Mouse (Mus musculus): ENCODE measurements around the gene Nmnat2.

Gene Nmnat2

DNA sequence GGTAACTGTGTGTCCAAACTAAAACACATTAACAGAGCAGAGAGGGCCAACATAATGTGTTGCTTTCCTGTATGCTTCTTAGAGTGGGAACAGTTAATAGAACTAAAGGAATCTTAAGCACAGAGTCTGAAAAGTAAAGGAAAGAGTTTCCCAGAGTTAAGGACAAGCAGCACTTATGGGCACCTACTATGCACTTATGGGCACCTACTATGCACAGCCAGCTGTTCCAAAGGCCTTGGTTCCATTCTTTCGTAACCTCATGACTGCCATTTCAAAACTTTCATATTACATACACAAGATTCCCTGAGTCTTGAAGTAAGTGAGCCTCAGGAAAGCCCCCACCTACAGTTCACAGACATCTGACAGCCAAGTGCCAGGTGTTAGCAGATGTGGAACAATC is 64.3 kb downstream of the Nmnat2 start:
- no peak for DNase-seq (ENCODE audit: low read depth, low spot score)

DNA sequence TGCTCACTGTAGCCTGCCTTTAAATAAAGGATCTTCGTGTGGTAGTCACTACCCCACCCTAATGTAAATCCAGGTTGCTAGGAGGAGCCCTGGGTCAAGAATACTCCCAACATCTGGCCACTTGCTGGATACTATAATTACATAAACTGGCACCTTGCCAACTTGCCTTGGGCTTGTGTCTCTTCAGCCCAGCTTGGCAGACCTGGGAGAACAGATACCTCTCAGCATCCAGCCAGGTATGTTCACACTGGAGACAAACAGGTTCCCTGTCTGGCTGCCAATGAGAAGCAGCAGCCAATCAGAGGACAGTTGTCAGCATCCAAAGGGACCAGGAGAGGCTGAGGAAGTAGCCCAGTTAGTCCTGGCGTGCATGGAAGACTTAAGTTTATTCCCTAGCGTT is 64.8 kb downstream of the Nmnat2 start:
- DNase-seq (ENCODE audit: low read depth, low spot score): no peak

DNA sequence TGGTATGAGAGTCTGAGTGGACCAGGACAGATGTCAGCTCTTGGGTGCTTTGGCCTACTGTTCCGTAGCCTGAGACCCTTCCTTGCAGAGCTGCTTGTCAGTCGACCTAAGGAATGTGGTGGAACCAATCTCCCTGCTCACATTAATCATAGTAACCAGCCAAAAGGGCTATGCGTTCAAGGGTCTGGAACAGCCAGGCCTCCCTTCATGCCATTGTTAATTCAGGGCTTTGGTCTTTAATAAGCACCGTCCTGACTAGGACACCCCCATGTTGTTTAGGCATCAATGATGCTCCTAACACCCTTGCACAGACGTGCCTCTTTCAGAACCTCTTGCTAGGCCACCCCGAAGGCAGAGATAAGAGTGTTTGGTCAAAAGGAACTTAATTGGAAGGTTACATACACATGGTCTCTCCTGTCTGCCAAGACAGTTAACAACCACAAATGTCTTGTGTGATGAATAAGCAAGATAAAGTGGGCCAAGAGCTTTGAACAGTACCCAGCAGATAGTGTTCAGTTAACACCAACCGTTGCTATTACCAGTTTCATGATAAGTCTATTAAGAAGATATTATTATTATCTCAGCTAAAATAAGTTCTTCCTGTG is 66.3 kb downstream of the Nmnat2 start:
- DNase-seq (ENCODE audit: low read depth, low spot score): no peak

DNA sequence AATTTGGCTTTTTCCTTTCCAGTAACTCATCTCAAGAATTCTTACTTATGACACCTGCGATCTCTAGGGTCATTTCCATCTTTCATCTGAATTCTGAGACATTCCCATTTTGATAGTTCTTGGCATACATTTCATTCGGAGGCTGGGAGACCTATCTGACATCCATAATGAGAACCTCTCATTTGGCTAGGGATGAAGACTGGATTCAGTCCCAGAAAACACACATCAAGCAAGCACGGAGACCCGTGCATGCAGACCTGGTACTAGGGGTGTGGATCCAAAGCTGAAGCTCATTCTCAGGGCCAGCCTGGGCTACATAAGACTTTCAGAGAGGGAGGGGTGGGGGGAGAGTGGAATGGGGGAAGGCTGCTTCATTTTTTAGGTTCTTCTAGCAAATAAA is 68.2 kb downstream of the Nmnat2 start:
- DNase-seq (ENCODE audit: low read depth, low spot score): no peak

DNA sequence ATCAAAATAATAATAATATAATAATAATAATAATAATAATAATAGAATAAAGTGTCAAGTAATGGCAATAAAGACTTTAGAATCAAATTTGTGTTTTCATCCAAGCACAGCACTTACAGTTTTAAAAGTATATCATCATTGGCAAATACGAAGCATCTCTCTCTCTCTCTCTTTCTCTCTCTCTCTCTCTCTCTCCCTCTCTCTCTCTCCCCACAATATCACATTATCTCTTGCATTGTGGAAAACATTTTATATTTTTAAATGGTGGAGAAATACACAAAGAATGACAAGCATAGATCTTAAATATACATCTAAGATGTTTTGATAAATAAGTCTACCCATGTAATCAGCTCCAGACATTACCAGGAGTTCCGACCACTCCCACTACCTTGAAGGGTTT is 69.1 kb downstream of the Nmnat2 start:
- no peak for DNase-seq (ENCODE audit: low read depth, low spot score)

DNA sequence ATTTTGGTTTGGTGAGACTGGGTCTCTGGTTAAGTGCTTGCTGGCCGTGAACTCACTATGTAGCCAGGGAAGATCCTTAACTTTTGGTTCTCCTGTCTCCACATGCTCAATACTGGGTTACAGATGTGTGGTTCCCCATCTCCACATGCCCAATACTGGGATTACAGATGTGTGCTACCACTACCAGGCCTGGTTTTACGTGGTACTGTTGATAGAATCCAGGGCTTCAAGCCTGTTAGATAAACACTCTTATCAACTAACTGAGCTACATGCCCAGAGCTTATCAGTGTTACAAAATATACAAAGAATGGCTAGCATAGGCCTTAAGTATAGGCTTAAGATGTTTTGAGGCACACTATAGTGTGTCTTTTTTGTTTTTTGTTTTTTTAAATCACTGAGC is 69.7 kb downstream of the Nmnat2 start:
- DNase-seq (ENCODE audit: low read depth, low spot score): no peak

DNA sequence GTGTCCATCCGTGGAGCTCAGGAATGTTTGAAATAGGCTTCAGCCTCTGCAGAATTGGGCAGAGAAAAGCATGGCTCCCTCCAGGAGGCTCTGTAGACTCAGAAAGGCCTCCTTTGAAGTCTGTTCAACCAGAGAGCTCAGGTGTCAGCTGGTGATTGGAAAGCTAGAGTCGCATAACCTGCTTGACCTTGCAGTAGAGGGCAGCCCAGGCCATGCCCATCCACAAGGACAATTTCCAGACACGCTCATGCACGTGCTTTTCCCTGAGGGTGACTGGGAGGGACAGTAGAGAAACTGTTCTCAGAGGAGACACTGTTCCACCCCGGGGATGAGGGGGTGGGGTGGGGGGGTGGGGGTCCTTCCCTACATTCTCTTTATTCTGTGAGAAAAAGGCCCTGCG is 76.6 kb downstream of the Nmnat2 start:
- DNase-seq (ENCODE audit: low read depth, low spot score): no peak

DNA sequence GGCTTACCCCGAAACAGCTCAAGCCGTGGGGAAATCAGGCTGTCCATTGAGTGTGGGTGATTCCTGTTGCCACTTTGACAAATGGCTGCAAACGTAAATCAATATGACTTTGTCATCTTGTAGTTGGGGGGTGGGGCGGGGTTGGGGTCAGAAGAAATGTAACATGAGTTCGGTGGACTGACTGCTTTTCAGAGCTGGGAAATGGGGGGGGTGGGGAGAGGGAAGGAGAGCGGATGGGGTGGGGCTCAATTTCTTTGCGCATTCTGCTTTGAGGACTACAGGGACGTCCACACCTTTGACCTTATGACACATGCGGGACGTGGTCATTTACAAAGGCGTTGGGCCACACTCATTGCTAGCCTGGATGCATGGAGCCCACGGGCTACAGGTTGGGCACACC is 77.2 kb downstream of the Nmnat2 start:
- DNase-seq (ENCODE audit: low read depth, low spot score): no peak

DNA sequence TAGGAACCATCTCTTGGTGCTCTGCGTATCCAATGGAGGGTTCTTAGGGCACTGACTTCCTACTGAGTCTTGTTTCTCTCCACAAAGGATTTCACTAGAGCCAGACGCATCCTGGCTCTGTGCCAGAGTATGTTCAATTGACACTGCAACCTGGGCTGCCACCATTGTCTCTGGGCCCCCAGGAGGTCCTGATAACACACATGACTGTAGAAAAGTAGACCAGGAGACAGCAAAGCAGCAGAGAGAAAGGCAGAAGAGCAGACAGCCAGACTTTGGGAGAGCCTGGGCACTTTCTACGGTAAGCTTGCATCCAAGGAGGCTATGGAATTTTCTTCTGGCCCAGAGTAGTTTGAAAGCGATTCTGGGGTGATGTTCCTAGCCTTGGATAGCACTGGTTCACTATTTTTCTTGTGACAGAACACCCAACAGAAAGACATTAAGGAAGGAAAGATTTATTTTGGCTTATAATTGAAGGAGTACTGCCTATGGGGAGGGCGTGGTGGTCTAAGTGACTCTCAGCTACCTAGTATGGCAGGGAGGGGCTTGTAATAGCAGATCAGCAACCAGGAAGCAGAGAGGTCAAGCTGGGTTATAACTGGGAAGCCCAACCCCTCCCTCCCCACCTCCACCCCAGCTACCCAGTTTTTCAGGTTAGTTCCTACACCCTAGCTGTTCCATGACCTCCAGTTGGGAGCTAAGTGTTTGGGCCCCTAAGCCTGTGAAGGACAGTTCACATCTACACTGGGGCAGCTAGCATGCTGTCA is 78.5 kb downstream of the Nmnat2 start:
- DNase-seq (ENCODE audit: low read depth, low spot score): no peak

DNA sequence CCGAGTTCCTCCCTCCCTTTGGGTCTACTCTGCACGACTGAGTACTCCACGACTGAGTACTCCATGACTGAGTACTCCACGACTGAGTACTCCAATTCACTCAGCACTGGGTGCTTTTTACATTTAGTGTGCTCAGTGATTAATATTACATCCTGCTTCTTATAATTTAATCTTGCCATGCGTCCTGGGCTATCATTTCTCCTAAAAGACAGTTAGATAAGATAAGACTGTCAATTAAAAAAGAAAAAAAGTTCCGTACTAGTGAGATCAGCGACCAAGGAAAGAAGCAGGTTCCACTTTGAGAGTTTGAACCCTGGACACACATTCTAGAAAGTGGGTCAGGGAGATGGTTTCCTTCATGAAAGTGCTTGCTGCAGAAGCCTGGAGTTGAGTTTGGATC is 79.3 kb downstream of the Nmnat2 start:
- no peak for DNase-seq (ENCODE audit: low read depth, low spot score)

DNA sequence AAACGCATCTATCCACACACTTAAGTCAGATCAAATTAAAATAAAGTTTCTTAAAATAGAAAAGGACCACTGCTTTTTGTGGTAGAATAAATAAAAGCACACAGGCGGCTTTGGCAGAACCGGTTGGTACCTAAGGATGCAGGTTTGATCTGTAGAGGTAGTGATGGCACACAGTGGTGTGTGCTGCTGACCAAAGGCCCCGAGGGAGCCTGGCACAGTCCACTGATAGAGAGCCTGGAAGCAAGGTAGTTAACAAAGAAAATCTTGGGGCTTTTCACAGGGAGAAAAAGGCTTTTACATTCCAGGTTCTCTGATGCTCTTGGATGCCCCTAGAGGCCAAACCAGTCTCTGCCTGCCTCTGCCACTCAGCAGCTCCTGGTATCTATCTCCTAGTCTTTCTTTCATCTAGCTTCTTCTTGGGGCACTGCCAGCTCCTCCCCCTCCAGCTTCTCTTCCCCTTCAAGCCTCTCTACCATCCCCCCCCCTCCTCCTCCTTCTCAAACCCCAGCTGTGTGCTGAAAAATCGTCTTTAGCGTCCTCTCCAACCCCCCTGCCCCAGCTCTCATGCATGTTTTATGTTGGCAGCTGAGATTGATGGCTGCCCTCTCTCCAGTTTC is 80.6 kb downstream of the Nmnat2 start:
- DNase-seq (ENCODE audit: low read depth, low spot score): peak; percentile 20

DNA sequence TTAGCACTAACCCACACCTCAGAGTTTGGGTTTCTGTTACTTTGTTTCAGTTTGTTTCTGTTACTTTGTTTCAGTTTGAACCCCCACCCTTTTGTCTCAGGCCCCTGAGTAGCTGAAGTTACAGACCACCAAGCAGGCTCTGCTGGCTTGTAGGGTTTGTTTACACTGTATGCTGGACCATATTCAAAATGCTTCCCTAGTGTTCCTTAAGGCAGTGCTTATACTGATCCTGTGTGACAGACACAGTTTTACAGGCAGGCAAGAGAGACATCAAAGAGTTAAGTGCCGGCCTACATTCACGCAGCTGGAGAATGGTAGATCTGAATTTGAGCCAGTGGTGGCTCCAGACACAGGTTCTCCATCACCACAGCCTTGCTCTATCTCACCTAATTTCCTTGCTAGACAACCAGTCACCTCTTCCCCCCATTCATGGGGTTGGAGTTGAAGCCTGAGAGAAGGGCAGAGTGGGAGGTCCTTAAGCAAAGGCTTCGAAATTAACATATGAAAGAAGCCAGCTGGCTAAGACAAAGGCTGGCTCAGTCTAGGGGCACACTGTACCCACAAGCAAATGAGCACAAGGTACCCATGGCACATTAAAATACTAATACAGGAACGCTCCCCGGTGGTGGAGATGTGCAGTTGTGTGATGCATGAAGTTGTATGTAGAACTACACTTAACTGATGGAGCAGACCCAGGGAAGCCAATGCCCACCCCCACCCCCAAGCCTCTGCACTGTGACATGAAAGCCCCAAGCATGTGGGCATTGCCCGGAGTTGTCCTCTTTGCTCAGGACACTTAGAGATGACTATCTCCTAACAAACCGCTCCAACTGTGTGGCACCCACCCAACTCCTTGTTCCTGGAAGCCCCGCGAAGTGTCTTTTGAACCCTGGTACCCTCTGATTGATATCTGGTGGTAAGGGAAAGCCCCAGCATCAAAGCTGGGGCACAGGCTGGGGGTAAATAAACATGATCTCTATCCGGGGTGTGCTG is 82.9 kb downstream of the Nmnat2 start:
- peak; percentile 49 for DNase-seq (ENCODE audit: low read depth, low spot score)

DNA sequence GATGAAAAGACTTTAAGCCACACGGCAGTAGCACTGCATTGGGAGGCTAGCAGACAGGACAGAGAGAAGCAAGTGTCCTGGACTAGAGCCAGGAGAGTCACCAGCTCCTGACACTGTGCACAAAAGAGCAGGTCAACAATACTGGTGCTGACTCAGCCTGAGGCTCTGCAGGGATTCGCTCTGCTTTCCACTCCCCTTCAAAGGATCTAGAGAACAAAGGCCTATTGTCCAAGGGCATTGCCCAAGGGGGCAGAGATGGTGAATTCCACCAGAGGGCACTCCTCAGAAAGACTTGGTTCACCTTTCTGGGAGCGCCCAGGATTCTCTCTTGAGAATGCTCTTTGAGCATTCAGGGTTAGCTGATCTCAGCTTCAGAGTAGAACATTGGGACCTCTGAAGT is 85.3 kb downstream of the Nmnat2 start:
- no peak for DNase-seq (ENCODE audit: low read depth, low spot score)

DNA sequence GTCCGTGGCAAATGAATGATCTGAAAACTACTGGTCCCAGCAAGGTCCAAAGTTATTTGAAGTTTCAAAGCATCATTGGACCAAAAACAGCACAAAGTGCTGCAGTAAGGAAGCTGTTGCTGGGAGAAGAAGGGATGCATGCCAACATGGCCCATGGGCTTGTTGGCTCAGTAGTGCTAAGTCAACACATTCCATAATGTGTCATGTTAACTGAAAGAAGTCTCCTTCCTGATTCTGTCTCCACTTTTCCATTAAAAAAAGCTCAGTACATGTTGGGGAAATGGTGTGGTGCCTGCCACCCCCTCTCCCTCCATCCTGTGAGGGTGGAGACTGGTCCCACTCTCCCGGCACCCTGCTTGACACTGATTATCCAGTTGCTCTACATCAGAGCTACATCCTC is 86.3 kb downstream of the Nmnat2 start:
- DNase-seq (ENCODE audit: low read depth, low spot score): no peak

DNA sequence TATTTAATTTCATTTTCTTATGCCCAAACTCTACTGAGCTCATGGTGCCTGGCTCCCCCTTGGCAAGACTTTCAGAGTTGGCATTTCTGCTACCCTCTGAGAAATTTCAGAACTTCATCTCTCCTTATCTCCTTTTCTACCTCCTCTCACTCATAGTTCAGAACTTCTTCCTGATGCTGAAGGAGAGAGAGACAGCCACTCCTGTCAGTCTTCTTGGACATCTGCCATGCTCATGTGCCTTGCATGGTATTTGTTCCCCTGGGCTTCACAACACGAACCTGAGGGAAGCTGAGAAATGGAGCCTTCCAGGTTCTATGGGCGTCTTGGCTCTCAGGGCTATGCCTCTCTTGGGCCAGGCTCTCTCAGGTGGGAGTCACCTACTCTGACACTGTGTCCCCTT is 87.5 kb downstream of the Nmnat2 start:
- no peak for DNase-seq (ENCODE audit: low read depth, low spot score)

DNA sequence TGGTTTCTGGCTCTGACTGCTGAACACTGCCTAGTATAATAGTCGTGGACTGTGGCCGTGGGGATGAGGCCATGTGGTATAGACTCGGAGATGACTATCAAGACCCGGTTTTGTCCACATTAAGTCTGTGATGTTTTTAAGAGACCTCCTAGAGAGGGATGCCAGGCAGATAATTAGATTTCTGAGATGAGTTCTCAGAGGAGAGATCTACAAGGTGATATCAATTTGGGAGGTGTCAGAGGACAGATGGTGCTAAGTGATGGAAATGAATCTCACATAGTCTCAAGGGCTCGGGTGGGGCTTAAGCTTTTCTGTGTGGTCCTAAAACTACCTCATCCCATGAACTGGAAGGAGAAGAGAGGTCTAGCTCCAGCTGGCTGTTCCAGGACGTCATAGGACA is 88.5 kb downstream of the Nmnat2 start:
- no peak for DNase-seq (ENCODE audit: low read depth, low spot score)

DNA sequence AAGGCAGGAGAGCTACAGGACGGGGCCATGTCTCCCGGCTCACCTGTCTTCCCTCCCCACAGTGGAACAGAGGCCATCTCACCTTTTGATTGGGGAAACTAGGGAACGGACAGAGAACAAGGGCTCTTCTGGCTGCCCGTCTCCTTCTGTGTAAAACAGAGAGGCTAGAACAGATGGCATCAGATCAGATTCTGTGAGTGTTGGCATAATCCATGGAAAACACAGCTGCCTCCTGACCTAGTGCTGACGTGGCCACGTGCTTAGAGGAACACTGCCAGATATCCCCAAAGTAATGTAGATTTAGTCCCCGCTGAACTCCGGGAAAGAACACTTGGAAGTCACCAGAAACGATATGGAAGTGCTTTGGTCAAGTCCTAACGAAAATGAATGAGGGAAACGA is 90.6 kb downstream of the Nmnat2 start:
- DNase-seq (ENCODE audit: low read depth, low spot score): no peak

DNA sequence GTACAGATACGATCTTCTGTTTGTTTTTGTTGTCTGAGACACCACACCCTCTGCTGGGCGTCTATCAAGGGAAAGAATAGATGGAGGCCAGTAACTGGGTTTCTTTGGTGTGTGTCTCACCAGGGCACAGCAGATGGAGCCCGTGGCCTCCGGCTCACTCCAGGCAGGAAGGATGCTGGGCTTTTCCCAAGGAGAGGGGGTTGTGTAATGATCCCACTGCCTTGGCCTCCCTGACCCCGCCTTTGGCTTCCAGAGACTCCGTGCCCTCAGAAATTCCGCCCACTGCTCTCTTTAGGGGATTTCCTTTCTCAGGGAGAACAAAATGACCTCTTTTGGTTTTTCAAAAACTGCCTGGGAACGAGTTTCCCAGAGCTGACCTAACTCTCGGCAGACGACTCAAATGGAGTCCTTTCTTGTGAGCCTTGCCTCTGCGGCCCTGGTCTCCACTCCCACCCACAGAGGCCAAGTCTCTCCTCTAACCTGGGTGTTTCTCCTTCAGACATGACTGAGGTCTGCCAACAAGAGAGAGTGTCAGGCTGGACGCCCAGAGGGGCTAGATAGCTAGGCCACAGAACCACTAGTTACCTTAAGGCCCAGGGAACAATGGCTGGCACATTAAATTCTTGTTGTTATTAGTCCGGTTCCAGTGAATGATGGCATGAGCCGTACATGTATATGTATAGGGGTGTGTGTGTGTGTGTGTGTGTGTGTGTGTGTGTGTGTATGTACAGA is 93.5 kb downstream of the Nmnat2 start:
- DNase-seq (ENCODE audit: low read depth, low spot score): no peak

DNA sequence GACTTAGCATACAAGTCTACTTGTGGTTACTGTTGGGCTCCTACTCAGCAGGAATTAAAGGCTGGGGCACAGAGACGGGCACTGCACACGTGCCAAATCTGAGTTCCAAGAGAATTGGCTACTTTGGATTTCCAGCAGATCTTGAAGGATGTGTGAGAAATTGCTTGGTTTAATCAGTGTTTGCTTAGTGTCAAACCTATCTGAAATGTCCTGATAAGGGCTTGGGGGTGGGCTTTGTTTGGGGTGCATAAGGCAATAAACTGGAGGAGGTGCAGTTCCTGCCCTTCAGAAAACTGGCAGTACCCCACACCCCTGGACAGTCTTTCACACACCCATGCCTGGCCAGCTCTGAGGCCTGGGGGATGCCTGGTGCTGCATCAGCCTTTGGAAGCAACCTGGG is 94.7 kb downstream of the Nmnat2 start:
- no peak for DNase-seq (ENCODE audit: low read depth, low spot score)

DNA sequence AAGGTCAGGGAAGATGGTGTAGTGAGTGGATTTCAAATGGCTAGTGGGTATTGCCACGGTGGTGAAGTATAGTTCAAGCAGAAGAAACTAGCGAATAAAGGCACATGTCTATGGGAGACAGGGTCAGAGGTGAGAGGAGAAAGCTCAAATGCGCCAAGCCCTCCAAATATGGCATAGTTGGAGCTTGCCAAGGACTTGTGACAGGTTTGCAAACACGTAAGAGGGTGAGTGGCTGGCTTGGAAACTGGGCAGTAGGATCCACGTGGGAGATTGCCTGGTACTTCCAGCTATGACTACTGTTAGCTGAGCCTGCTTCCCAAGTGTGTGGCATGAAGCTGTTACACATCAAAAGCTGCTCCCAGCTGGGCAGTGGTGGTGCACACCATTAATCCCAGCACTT is 96.7 kb downstream of the Nmnat2 start:
- DNase-seq (ENCODE audit: low read depth, low spot score): no peak

DNA sequence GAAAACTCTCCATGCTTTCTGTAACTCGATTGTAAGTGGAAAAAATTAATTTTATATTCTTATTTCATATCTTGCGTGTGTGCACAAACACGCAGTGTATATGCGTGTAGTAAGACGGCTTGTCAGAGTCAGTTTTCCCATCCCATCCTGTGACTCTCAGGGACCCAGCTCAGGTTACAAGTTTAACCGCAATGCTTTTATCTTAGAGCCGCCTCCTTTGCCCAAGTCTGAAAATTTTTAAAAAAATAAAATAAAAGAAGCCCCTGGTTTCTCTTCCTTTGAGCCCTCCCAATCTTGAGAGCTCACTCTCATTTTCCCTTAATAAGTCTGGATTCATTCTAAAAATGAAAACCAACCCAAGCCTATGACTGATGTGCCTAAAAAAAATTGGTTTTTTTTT is 98.8 kb downstream of the Nmnat2 start:
- DNase-seq (ENCODE audit: low read depth, low spot score): no peak

All from CD4-positive helper T cell, adult 2 months (primary cell).